32 mouse cellular contexts compared by ENCODE assay signal in the genomic region with DNA sequence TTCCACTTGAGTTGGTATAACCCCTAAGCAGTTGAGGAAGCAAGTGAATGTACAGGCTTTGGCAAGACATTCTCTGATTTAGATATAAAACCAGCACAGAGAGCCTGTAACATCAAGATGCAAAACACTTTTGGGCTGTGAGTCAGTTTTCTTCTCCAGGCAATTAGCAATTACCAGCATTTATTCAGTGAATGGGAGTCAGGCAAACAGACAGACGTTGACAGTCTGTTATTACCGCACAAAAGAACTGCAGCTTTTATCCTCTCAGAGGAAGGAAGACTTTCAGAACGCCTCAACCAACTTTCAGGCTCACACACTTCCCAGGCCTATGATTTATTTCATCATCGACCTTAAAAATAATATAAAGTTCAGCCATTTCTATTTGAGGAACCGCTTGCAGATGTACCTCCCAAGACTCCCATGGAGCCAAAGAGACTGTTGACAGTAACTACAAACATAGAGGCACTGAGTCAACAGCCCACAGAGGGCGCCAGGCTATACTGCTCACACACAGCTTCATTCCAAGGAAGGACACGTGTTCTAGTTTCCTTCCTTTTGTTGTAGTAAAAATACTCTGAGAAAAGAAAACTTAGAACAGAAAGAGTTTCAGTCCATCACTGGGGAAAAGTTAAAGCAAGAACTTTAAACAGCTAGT.
DNase-seq lines count a peak whose midpoint lies in the region; ATAC-seq and TF ChIP-seq lines count a peak whose summit lies in the region.
"Had no signal": no experiment of that assay in that cellular context is flagged by ENCODE, and none has a peak within 500 bp of the region (broad histone marks: within the 10 kb centered on the region; RNA-seq: fewer than 3 reads in every experiment).

No protein-coding gene starts in this region.

- intact Hi-C loops in gastrocnemius, postnatal 36 days (cut with DNase I) = no loop called here
- intact Hi-C loops in gastrocnemius, adult 2 months (cut with DNase I) = no loop called here

- DNase-seq in forebrain, embryonic 11.5 days (ENCODE audit: low spot score) = no peak
- peak in 1 of 2 experiments; percentile 61 for DNase-seq in layer of hippocampus, adult 2 months (ENCODE audit: low spot score in 2 of 2)
- no peak for DNase-seq in layer of hippocampus, postnatal 25 days (ENCODE audit: extremely low spot score in 1 of 2, low spot score in 1 of 2)
- peak; percentile 50 for DNase-seq in forebrain, postnatal 0 days
- DNase-seq in gastrocnemius, postnatal 36 days = no peak
- no peak for DNase-seq in gastrocnemius, adult 2 months
- DNase-seq: adrenal gland, postnatal 10 days; cerebellum, adult 2 months; cerebellum, postnatal 14 days; kidney, adult 18-20 months; kidney, postnatal 36 days; liver, embryonic 13.5 days; lung, adult 18-20 months; retina, postnatal 1 day; spleen, adult 18-20 months; thymus, adult 2 months; thymus, postnatal 36 days had no signal

- TF ChIP-seq EP300 in ES-Bruce4 (IDR thresholded peaks at IDR 0.05; ENCODE audit: insufficient read depth, low read depth, low read length) = no peak

- WGBS in forebrain, embryonic 13.5 days = 67% methylated on average over 7 of the region's 7 CpGs
- WGBS in forebrain, embryonic 11.5 days = 79% methylated on average over 7 of the region's 7 CpGs
- WGBS in forebrain, postnatal 0 days = 51% methylated on average over 7 of the region's 7 CpGs

- peak; percentile 70 for ATAC-seq in forebrain, embryonic 13.5 days
- no peak for ATAC-seq in forebrain, embryonic 11.5 days (replicated peaks; ENCODE audit: low FRiP score)
- ATAC-seq in forebrain, postnatal 0 days = peak; percentile 95
- ATAC-seq: hindbrain, embryonic 16.5 days; lung, postnatal 0 days; midbrain, embryonic 13.5 days had no signal

- H3K4me2 ChIP-seq in forebrain, embryonic 13.5 days = no peak overlapping the region
- no peak overlapping the region for H3K4me2 ChIP-seq in forebrain, embryonic 11.5 days (ENCODE audit: low read depth, low read length, severe bottlenecking)
- H3K4me2 ChIP-seq in forebrain, postnatal 0 days (ENCODE audit: low read depth) = no peak overlapping the region
- H3K4me2 ChIP-seq: heart, embryonic 15.5 days; kidney, embryonic 15.5 days; limb, embryonic 15.5 days; liver, embryonic 13.5 days; midbrain, embryonic 13.5 days had no signal

- no peak for TF ChIP-seq POLR2A in ES-Bruce4 (IDR thresholded peaks at IDR 0.05; ENCODE audit: insufficient read depth, low read length)

- H3K4me3 ChIP-seq in forebrain, embryonic 13.5 days = no peak overlapping the region
- H3K4me3 ChIP-seq in forebrain, embryonic 11.5 days (ENCODE audit: low read depth, low read length) = no peak overlapping the region
- H3K4me3 ChIP-seq in layer of hippocampus, adult 2 months = no peak overlapping the region
- no peak overlapping the region for H3K4me3 ChIP-seq in ES-Bruce4 (ENCODE audit: low read depth, low read length)
- no peak overlapping the region for H3K4me3 ChIP-seq in forebrain, postnatal 0 days (ENCODE audit: low read depth, low read length)
- no peak overlapping the region for H3K4me3 ChIP-seq in gastrocnemius, adult 2 months
- H3K4me3 ChIP-seq: erythroblast, embryonic 14.5 days; heart, embryonic 10.5 days; heart, embryonic 15.5 days; kidney, embryonic 15.5 days; left cerebral cortex, adult 2 months; limb, embryonic 15.5 days; liver, embryonic 13.5 days; midbrain, embryonic 13.5 days had no signal

- H3K36me3 ChIP-seq in forebrain, embryonic 13.5 days (ENCODE audit: poor library complexity, severe bottlenecking) = no peaks in the 10 kb centered on the region
- no peaks in the 10 kb centered on the region for H3K36me3 ChIP-seq in forebrain, embryonic 11.5 days (ENCODE audit: control insufficient read depth, insufficient read depth, low read length)
- H3K36me3 ChIP-seq in ES-Bruce4 (ENCODE audit: control insufficient read depth, insufficient read depth, low read length, poor library complexity, severe bottlenecking) = no peaks in the 10 kb centered on the region
- no peaks in the 10 kb centered on the region for H3K36me3 ChIP-seq in forebrain, postnatal 0 days (ENCODE audit: insufficient read depth)
- H3K36me3 ChIP-seq: G1E; heart, embryonic 10.5 days; heart, embryonic 15.5 days; kidney, embryonic 15.5 days; limb, embryonic 15.5 days; liver, embryonic 13.5 days; midbrain, embryonic 13.5 days had no signal

- H3K27me3 ChIP-seq in forebrain, embryonic 13.5 days = no peaks in the 10 kb centered on the region
- H3K27me3 ChIP-seq in forebrain, embryonic 11.5 days (ENCODE audit: control insufficient read depth, insufficient read depth, low read length) = no peaks in the 10 kb centered on the region
- no peaks in the 10 kb centered on the region for H3K27me3 ChIP-seq in ES-Bruce4 (ENCODE audit: control insufficient read depth, insufficient read depth, low read length, poor library complexity, severe bottlenecking)
- no peaks in the 10 kb centered on the region for H3K27me3 ChIP-seq in forebrain, postnatal 0 days (ENCODE audit: insufficient read depth, low read length)
- H3K27me3 ChIP-seq: CH12.LX; heart, embryonic 15.5 days; kidney, embryonic 15.5 days; limb, embryonic 15.5 days; liver, embryonic 13.5 days; midbrain, embryonic 13.5 days had no signal

- peak; percentile 21; the same call in 1 of the 2 replicates for TF ChIP-seq CTCF in layer of hippocampus, adult 2 months (conservative IDR thresholded peaks at IDR 0.05)
- peak; percentile 1 for TF ChIP-seq CTCF in ES-Bruce4 (IDR thresholded peaks at IDR 0.05; ENCODE audit: low read depth, low read length)
- peak; percentile 20; the same call in 1 of the 2 replicates for TF ChIP-seq CTCF in forebrain, postnatal 0 days (IDR thresholded peaks at IDR 0.05; ENCODE audit: low read depth)
- TF ChIP-seq CTCF in gastrocnemius, adult 2 months (IDR thresholded peaks at IDR 0.05) = no peak

- H3K4me1 ChIP-seq in forebrain, embryonic 13.5 days = no peaks in the 10 kb centered on the region
- no peaks in the 10 kb centered on the region for H3K4me1 ChIP-seq in forebrain, embryonic 11.5 days (replicated peaks; ENCODE audit: control insufficient read depth, insufficient read depth, low read length)
- no peaks in the 10 kb centered on the region for H3K4me1 ChIP-seq in ES-Bruce4 (ENCODE audit: control insufficient read depth, insufficient read depth, low read length)
- no peaks in the 10 kb centered on the region for H3K4me1 ChIP-seq in forebrain, postnatal 0 days (ENCODE audit: insufficient read depth)
- H3K4me1 ChIP-seq: heart, embryonic 10.5 days; heart, embryonic 15.5 days; kidney, embryonic 15.5 days; limb, embryonic 15.5 days; liver, embryonic 13.5 days; midbrain, embryonic 13.5 days had no signal

- no peak overlapping the region for H3K9ac ChIP-seq in forebrain, embryonic 13.5 days
- H3K9ac ChIP-seq in forebrain, embryonic 11.5 days (ENCODE audit: low read length) = no peak overlapping the region
- no peak overlapping the region for H3K9ac ChIP-seq in ES-Bruce4 (ENCODE audit: low read depth, poor library complexity, severe bottlenecking)
- no peak overlapping the region for H3K9ac ChIP-seq in forebrain, postnatal 0 days
- H3K9ac ChIP-seq: heart, embryonic 15.5 days; kidney, embryonic 15.5 days; limb, embryonic 15.5 days; liver, embryonic 13.5 days; midbrain, embryonic 13.5 days had no signal

- peaks cover 10% of the 10 kb centered on the region for H3K9me3 ChIP-seq in forebrain, embryonic 13.5 days (replicated peaks)
- H3K9me3 ChIP-seq in forebrain, embryonic 11.5 days (ENCODE audit: control insufficient read depth, low read length) = peaks cover 3% of the 10 kb centered on the region; the same call in 1 of the 2 replicates
- peaks cover 20% of the 10 kb centered on the region for H3K9me3 ChIP-seq in ES-Bruce4 (replicated peaks; ENCODE audit: control insufficient read depth, insufficient read depth, low read length, poor library complexity, severe bottlenecking)
- H3K9me3 ChIP-seq in forebrain, postnatal 0 days (ENCODE audit: low read length) = no peaks in the 10 kb centered on the region
- H3K9me3 ChIP-seq: heart, embryonic 15.5 days; limb, embryonic 15.5 days had no signal

- H3K27ac ChIP-seq in forebrain, embryonic 13.5 days = no peak overlapping the region
- H3K27ac ChIP-seq in forebrain, embryonic 11.5 days (ENCODE audit: low read depth, low read length) = no peak overlapping the region
- H3K27ac ChIP-seq in layer of hippocampus, adult 2 months = no peak overlapping the region
- no peak overlapping the region for H3K27ac ChIP-seq in ES-Bruce4 (ENCODE audit: insufficient read depth, low read length)
- peak overlapping the region; percentile 35; the same call in 1 of the 2 replicates for H3K27ac ChIP-seq in forebrain, postnatal 0 days (ENCODE audit: low read depth, low read length)
- no peak overlapping the region for H3K27ac ChIP-seq in gastrocnemius, adult 2 months
- H3K27ac ChIP-seq: heart, embryonic 10.5 days; heart, embryonic 15.5 days; kidney, embryonic 15.5 days; left cerebral cortex, adult 2 months; limb, embryonic 15.5 days; liver, embryonic 13.5 days; macrophage; midbrain, embryonic 13.5 days; stomach, postnatal 0 days had no signal
